21 mouse cellular contexts compared by ENCODE assay signal in the genomic region with DNA sequence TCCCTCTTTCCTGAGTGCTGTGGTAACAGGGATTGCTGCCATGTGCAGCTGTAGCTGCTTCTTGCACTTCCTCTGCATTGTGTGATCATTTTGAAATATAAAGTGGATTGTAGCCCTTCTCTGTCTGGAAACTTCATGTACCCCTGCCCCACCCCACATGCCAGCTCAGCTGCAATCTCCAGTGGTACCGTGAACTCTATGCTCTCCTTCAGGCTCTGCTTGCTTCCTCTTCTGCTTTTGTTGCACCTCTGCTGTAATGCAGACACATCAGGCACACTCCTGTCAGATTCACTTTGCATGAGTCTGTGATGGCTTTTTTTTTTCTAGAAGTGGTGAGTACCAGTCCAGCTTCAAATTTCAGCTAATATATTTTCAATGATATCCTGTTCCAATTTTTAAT.
"Had no signal": no experiment of that assay in that cellular context is flagged by ENCODE, and none has a peak within 500 bp of the region (broad histone marks: within the 10 kb centered on the region; RNA-seq: fewer than 3 reads in every experiment).

No protein-coding gene starts in this region.

- H3K4me1 ChIP-seq: limb, embryonic 12.5 days; limb, embryonic 15.5 days; midbrain, embryonic 10.5 days; midbrain, embryonic 13.5 days; stomach, embryonic 15.5 days had no signal

- DNase-seq: kidney, adult 18-20 months; kidney, adult 9 months; kidney, postnatal 14 days; kidney, postnatal 4 days; left cerebral cortex, postnatal 4 days; liver, postnatal 0 days; lung, embryonic 14.5 days; right cerebral cortex, postnatal 14 days; right cerebral cortex, postnatal 4 days had no signal

- ATAC-seq: inflammation-experienced regulatory T-cells, adult 6 months; intestine, embryonic 16.5 days; liver, postnatal 0 days; lung, postnatal 0 days; midbrain, embryonic 13.5 days; midbrain, embryonic 16.5 days had no signal

- H3K9me3 ChIP-seq: limb, embryonic 12.5 days; limb, embryonic 15.5 days; megakaryocyte, embryonic 14.5 days; midbrain, embryonic 10.5 days; midbrain, embryonic 13.5 days; stomach, embryonic 15.5 days had no signal

- H3K27ac ChIP-seq: limb, embryonic 12.5 days; limb, embryonic 15.5 days; liver, embryonic 14.5 days; macrophage; midbrain, embryonic 10.5 days; midbrain, embryonic 13.5 days; stomach, embryonic 15.5 days had no signal

- H3K27me3 ChIP-seq: limb, embryonic 12.5 days; limb, embryonic 15.5 days; megakaryocyte, embryonic 14.5 days; midbrain, embryonic 13.5 days; stomach, embryonic 15.5 days had no signal

- H3K4me3 ChIP-seq: limb, embryonic 12.5 days; limb, embryonic 15.5 days; megakaryocyte, embryonic 14.5 days; midbrain, embryonic 10.5 days; midbrain, embryonic 13.5 days; stomach, embryonic 15.5 days had no signal

- H3K36me3 ChIP-seq: limb, embryonic 12.5 days; limb, embryonic 15.5 days; midbrain, embryonic 10.5 days; midbrain, embryonic 13.5 days; stomach, embryonic 15.5 days had no signal
